Mouse (Mus musculus) embryonic facial prominence, embryonic 14.5 days (tissue): Measurements from ENCODE around the gene Cd2. TPM values are rescaled to one million over a fixed set of nuclear protein-coding genes. Genes with fewer than 3 reads are reported as not detected.
A peak's percentile ranks its signal among the peaks of the same experiment; 100 is the strongest.

Experiments used
- ATAC-seq: fragments of 200-750 bp; cut with Nextera tagmentation; 2 replicates; pipeline ENCODE4 v1.8.0; 2017; ENCODE audit warnings: low read depth, moderate number of reproducible peaks, moderate TSS enrichment
- DNase-seq: peaks from one replicate; pipeline ENCODE4 v3.0.0-alpha.2; 2015; ENCODE audit warnings: low spot score
- H3K27ac ChIP-seq: fragments of 300-500 bp; sonication (generic); replicated peaks from 2 replicates; pipeline ENCODE4 v1.5.1; 2014; ENCODE audit warnings: low read depth, mild to moderate bottlenecking, low read length, moderate library complexity
- H3K27me3 ChIP-seq: fragments of 300-500 bp; sonication (generic); replicated peaks from 2 replicates; pipeline ENCODE4 v1.6.1; 2014; ENCODE audit warnings: low read length; ENCODE audit not compliant: control insufficient read depth, insufficient read depth
- H3K36me3 ChIP-seq: fragments of 300-500 bp; sonication (generic); 2 replicates; pipeline ENCODE4 v1.6.1; 2014; ENCODE audit warnings: low read length, mixed read lengths; ENCODE audit not compliant: control insufficient read depth, insufficient read depth
- H3K4me1 ChIP-seq: fragments of 300-500 bp; sonication (generic); 2 replicates; pipeline ENCODE4 v1.6.1; 2014; ENCODE audit warnings: antibody characterized with exemption, low read length; ENCODE audit not compliant: control insufficient read depth, insufficient read depth
- H3K4me2 ChIP-seq: fragments of 300-500 bp; sonication (generic); 2 replicates; pipeline ENCODE4 v1.6.1; 2014; ENCODE audit warnings: low read depth, mild to moderate bottlenecking, low read length, moderate library complexity, mixed read lengths
- H3K4me3 ChIP-seq: fragments of 300-500 bp; sonication (generic); 2 replicates; pipeline ENCODE4 v1.5.1; 2014; ENCODE audit warnings: low read depth, mild to moderate bottlenecking, low read length
- H3K9ac ChIP-seq: fragments of 300-500 bp; sonication (generic); 2 replicates; pipeline ENCODE4 v1.6.1; 2014; ENCODE audit warnings: low read depth, mild to moderate bottlenecking, low read length, moderate library complexity, mixed read lengths
- H3K9me3 ChIP-seq: fragments of 300-500 bp; sonication (generic); 2 replicates; pipeline ENCODE4 v1.6.1; 2016; ENCODE audit warnings: low read length; ENCODE audit not compliant: control insufficient read depth
- WGBS: fragments of 180-500 bp; shearing (Covaris S2); extraction: QIAGEN DNeasy Blood & Tissue Kit; methylation state at CpG from one replicate; pipeline ENCODE4 v1.1.7; 2014; 5-methylcytosine and 5-hydroxymethylcytosine counted together
- polyA plus RNA-seq: library from polyadenylated mRNA; unstranded; fragments of >200 nt; fragmentation: Nextera tagmentation; extraction: Ambion mirVana; gene quantifications from 2 replicates; pipeline ENCODE4 v1.2.1, GENCODE M21; 2014

The Cd2 gene
- polyA plus RNA-seq, 1 experiment from 2014 or later, result not detected

- Histone ChIP-seq H3K27me3 (no peaks in the 10 kb centered on the region), H3K4me2 (no peak overlapping the region), H3K27ac (no peak overlapping the region), H3K9ac (no peak overlapping the region), H3K36me3 (no peaks in the 10 kb centered on the region), H3K4me3 (no peak overlapping the region), H3K4me1 (no peaks in the 10 kb centered on the region), H3K9me3 (no peaks in the 10 kb centered on the region)
- ATAC-seq (no peak), DNase-seq (no peak)
- WGBS, result 83% methylated on average over 3 of the region's 3 CpGs
Observed at GRCm38 (mm10) chr3:101245212-101245611, 42.5 kb downstream of the Cd2 start.

- H3K9me3 ChIP-seq, result no peaks in the 10 kb centered on the region
- no peak for DNase-seq
- H3K9ac ChIP-seq, result no peak overlapping the region
- no peak overlapping the region for H3K27ac ChIP-seq
- H3K4me3 ChIP-seq, result no peak overlapping the region
- no peak for ATAC-seq
- no peaks in the 10 kb centered on the region for H3K4me1 ChIP-seq
- WGBS, result 80% methylated on average over 2 of the region's 2 CpGs
- H3K27me3 ChIP-seq, result no peaks in the 10 kb centered on the region
- no peaks in the 10 kb centered on the region for H3K36me3 ChIP-seq
- no peak overlapping the region for H3K4me2 ChIP-seq
Observed at GRCm38 (mm10) chr3:101243002-101243401, 44.7 kb downstream of the Cd2 start.

- Histone ChIP-seq H3K9ac (no peak overlapping the region), H3K9me3 (no peaks in the 10 kb centered on the region), H3K27me3 (no peaks in the 10 kb centered on the region), H3K4me1 (peaks cover 3% of the 10 kb centered on the region; the same call in 1 of the 2 replicates), H3K36me3 (no peaks in the 10 kb centered on the region), H3K4me2 (no peak overlapping the region), H3K4me3 (no peak overlapping the region), H3K27ac (no peak overlapping the region)
- DNase-seq (no peak), ATAC-seq (no peak)
- WGBS, result 69% methylated on average over 3 of the region's 3 CpGs
Observed at GRCm38 (mm10) chr3:101241866-101242265, 45.9 kb downstream of the Cd2 start.

GRCm38 (mm10) chr3:101240859-101241258, 46.9 kb downstream of the Cd2 start:
- Histone ChIP-seq H3K4me3 (no peak overlapping the region), H3K4me2 (no peak overlapping the region), H3K9me3 (no peaks in the 10 kb centered on the region), H3K9ac (no peak overlapping the region), H3K4me1 (peaks cover 3% of the 10 kb centered on the region; the same call in 1 of the 2 replicates), H3K27me3 (no peaks in the 10 kb centered on the region), H3K27ac (no peak overlapping the region), H3K36me3 (no peaks in the 10 kb centered on the region)
- DNase-seq, result no peak
- 83% methylated on average over 9 of the region's 9 CpGs for WGBS
- ATAC-seq, result no peak

GRCm38 (mm10) chr3:101239236-101239635, 48.5 kb downstream of the Cd2 start:
- H3K27ac ChIP-seq, result no peak overlapping the region
- no peaks in the 10 kb centered on the region for H3K27me3 ChIP-seq
- H3K4me1 ChIP-seq, result peaks cover 3% of the 10 kb centered on the region; the same call in 1 of the 2 replicates
- H3K36me3 ChIP-seq, result no peaks in the 10 kb centered on the region
- no peak overlapping the region for H3K9ac ChIP-seq
- no peak overlapping the region for H3K4me2 ChIP-seq
- WGBS, result 93% methylated on average over 4 of the region's 4 CpGs
- H3K9me3 ChIP-seq, result no peaks in the 10 kb centered on the region
- DNase-seq (no peak), ATAC-seq (no peak)
- H3K4me3 ChIP-seq, result no peak overlapping the region

- peaks cover 3% of the 10 kb centered on the region; the same call in 1 of the 2 replicates for H3K4me1 ChIP-seq
- DNase-seq, result no peak
- no peaks in the 10 kb centered on the region for H3K9me3 ChIP-seq
- H3K27me3 ChIP-seq, result no peaks in the 10 kb centered on the region
- no peak for ATAC-seq
- no peak overlapping the region for H3K9ac ChIP-seq
- H3K36me3 ChIP-seq, result no peaks in the 10 kb centered on the region
- H3K4me3 ChIP-seq, result no peak overlapping the region
- H3K4me2 ChIP-seq, result no peak overlapping the region
- no peak overlapping the region for H3K27ac ChIP-seq
- 83% methylated on average over 6 of the region's 6 CpGs for WGBS
Observed at GRCm38 (mm10) chr3:101238695-101239094, 49.0 kb downstream of the Cd2 start.

GRCm38 (mm10) chr3:101236995-101237808, 50.5 kb downstream of the Cd2 start:
- Histone ChIP-seq H3K9me3 (no peaks in the 10 kb centered on the region), H3K4me1 (peaks cover 3% of the 10 kb centered on the region; the same call in 1 of the 2 replicates), H3K36me3 (no peaks in the 10 kb centered on the region), H3K27me3 (no peaks in the 10 kb centered on the region), H3K4me3 (no peak overlapping the region), H3K9ac (no peak overlapping the region), H3K27ac (no peak overlapping the region), H3K4me2 (no peak overlapping the region)
- 50% methylated on average over 16 of the region's 16 CpGs for WGBS
- ATAC-seq (peak; percentile 76; the same call in 1 of the 2 replicates), DNase-seq (peak; percentile 50)

GRCm38 (mm10) chr3:101236261-101236660, 51.5 kb downstream of the Cd2 start:
- Histone ChIP-seq H3K9ac (no peak overlapping the region), H3K27me3 (no peaks in the 10 kb centered on the region), H3K4me3 (no peak overlapping the region), H3K27ac (no peak overlapping the region), H3K4me1 (peaks cover 3% of the 10 kb centered on the region; the same call in 1 of the 2 replicates), H3K4me2 (no peak overlapping the region), H3K9me3 (no peaks in the 10 kb centered on the region), H3K36me3 (no peaks in the 10 kb centered on the region)
- ATAC-seq, result no peak
- WGBS, result 46% methylated on average over 15 of the region's 15 CpGs
- DNase-seq, result no peak

- no peaks in the 10 kb centered on the region for H3K36me3 ChIP-seq
- H3K9me3 ChIP-seq, result no peaks in the 10 kb centered on the region
- no peak overlapping the region for H3K27ac ChIP-seq
- H3K4me2 ChIP-seq, result no peak overlapping the region
- no peak overlapping the region for H3K9ac ChIP-seq
- no peak for ATAC-seq
- DNase-seq, result no peak
- no peak overlapping the region for H3K4me3 ChIP-seq
- H3K27me3 ChIP-seq, result no peaks in the 10 kb centered on the region
- peaks cover 3% of the 10 kb centered on the region; the same call in 1 of the 2 replicates for H3K4me1 ChIP-seq
- WGBS, result 92% methylated on average over 5 of the region's 5 CpGs
Observed at GRCm38 (mm10) chr3:101235321-101235720, 52.4 kb downstream of the Cd2 start.
